Mouse (Mus musculus): ENCODE measurements around the gene Fbxl19. TPM values are rescaled to one million over a fixed set of nuclear protein-coding genes. Genes with fewer than 3 reads are reported as not detected.

Gene Fbxl19
- polyA plus RNA-seq, 1 experiment from 2014 or later: 10.5 TPM

DNA sequence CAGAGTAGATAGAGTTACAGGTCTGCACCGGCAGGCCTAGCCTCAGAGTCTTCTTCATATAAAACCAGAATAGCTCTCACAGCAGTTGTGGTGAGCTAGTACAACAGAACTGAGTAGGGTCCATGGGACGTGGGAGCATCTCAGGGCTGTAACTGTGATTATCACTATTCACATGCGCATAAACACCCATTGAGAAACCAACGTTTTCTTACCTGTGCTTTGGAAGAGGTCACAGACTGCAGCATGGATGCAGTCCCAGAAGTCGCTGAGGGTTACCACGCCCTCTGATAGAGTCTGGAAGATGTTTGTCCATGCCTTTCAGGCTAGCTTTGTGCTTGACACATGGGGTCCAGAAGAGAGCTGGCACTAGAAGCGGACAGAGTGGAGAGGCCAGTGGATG is 9.4 kb downstream of the Fbxl19 start:
- no peak overlapping the region for H3K9ac ChIP-seq (replicated peaks)
- no peak for ATAC-seq (ENCODE audit: insufficient number of reproducible peaks, insufficient read depth, low FRiP score, low TSS enrichment, low read depth)
- no peaks in the 10 kb centered on the region for H3K9me3 ChIP-seq
- H3K4me3 ChIP-seq (replicated peaks): no peak overlapping the region
- no peaks in the 10 kb centered on the region for H3K27me3 ChIP-seq
- peaks cover 12% of the 10 kb centered on the region for H3K4me1 ChIP-seq (replicated peaks)
- WGBS: 90% methylated on average over 7 of the region's 7 CpGs
- peaks cover 100% of the 10 kb centered on the region for H3K36me3 ChIP-seq
- H3K4me2 ChIP-seq: no peak overlapping the region
- no peak overlapping the region for H3K27ac ChIP-seq

GRCm38 (mm10) chr7:127759716-127760115 is 15.4 kb downstream of the Fbxl19 start:
- Histone ChIP-seq H3K9ac (replicated peaks) (no peak overlapping the region), H3K27ac (0 out of 2 replicates have a peak overlapping the region, but pooled peaks have one; percentile 56)

GRCm38 (mm10) chr7:127760478-127760877 is 16.1 kb downstream of the Fbxl19 start:
- no peak overlapping the region for H3K9ac ChIP-seq (replicated peaks)
- peaks cover 96% of the 10 kb centered on the region for H3K36me3 ChIP-seq
- 76% methylated on average over 3 of the region's 3 CpGs for WGBS
- no peak overlapping the region for H3K4me2 ChIP-seq
- H3K27ac ChIP-seq: no peak overlapping the region
- no peaks in the 10 kb centered on the region for H3K27me3 ChIP-seq
- H3K9me3 ChIP-seq: no peaks in the 10 kb centered on the region
- no peak overlapping the region for H3K4me3 ChIP-seq (replicated peaks)
- H3K4me1 ChIP-seq (replicated peaks): peaks cover 23% of the 10 kb centered on the region
- no peak for ATAC-seq (ENCODE audit: insufficient number of reproducible peaks, insufficient read depth, low FRiP score, low TSS enrichment, low read depth)

More at GRCm38 (mm10) chr7:127759716-127760115, 15.4 kb downstream of the Fbxl19 start:
- H3K4me3 ChIP-seq (replicated peaks): no peak overlapping the region
- H3K27me3 ChIP-seq: no peaks in the 10 kb centered on the region
- H3K4me2 ChIP-seq: no peak overlapping the region
- no peaks in the 10 kb centered on the region for H3K9me3 ChIP-seq
- WGBS: 23% methylated on average over 6 of the region's 6 CpGs
- ATAC-seq (ENCODE audit: insufficient number of reproducible peaks, insufficient read depth, low FRiP score, low TSS enrichment, low read depth): no peak
- peaks cover 96% of the 10 kb centered on the region for H3K36me3 ChIP-seq
- H3K4me1 ChIP-seq (replicated peaks): peaks cover 23% of the 10 kb centered on the region

GRCm38 (mm10) chr7:127761026-127761425 is 16.7 kb downstream of the Fbxl19 start:
- 50% methylated on average over 7 of the region's 7 CpGs for WGBS
- H3K4me1 ChIP-seq (replicated peaks): peaks cover 20% of the 10 kb centered on the region
- H3K4me2 ChIP-seq: no peak overlapping the region
- no peak overlapping the region for H3K27ac ChIP-seq
- H3K9me3 ChIP-seq: no peaks in the 10 kb centered on the region
- H3K27me3 ChIP-seq: no peaks in the 10 kb centered on the region
- H3K36me3 ChIP-seq: peaks cover 96% of the 10 kb centered on the region
- H3K9ac ChIP-seq (replicated peaks): no peak overlapping the region
- no peak; the same call in 1 of the 2 replicates for ATAC-seq (ENCODE audit: insufficient number of reproducible peaks, insufficient read depth, low FRiP score, low TSS enrichment, low read depth)
- H3K4me3 ChIP-seq (replicated peaks): no peak overlapping the region

DNA sequence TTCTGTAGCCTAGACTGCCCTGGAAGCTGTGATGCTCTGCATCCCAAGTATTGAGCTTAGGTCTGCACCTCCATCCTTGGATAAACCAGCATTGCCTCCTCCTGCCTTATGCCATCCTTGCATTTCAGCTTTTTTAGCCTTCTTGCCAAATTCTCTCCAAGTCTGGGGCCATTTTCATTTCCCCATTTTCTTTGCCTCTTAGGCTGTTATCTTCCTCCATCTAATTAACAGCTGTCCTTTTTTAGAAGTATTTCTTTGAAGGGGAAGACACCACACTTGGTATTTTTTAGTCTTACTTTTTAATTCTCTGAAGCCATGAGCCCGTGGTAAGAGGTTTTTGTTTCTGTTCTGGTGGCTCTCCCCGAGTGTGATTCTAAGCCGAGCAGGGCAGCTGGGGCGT is 19.3 kb downstream of the Fbxl19 start:
- no peak overlapping the region for H3K4me3 ChIP-seq (replicated peaks)
- H3K9me3 ChIP-seq: no peaks in the 10 kb centered on the region
- peaks cover 19% of the 10 kb centered on the region for H3K4me1 ChIP-seq (replicated peaks)
- H3K27ac ChIP-seq: no peak overlapping the region
- ATAC-seq (ENCODE audit: insufficient number of reproducible peaks, insufficient read depth, low FRiP score, low TSS enrichment, low read depth): no peak
- H3K36me3 ChIP-seq: peaks cover 95% of the 10 kb centered on the region
- no peaks in the 10 kb centered on the region for H3K27me3 ChIP-seq
- H3K4me2 ChIP-seq: no peak overlapping the region
- no peak overlapping the region for H3K9ac ChIP-seq (replicated peaks)
- WGBS: 91% methylated on average over 4 of the region's 4 CpGs

DNA sequence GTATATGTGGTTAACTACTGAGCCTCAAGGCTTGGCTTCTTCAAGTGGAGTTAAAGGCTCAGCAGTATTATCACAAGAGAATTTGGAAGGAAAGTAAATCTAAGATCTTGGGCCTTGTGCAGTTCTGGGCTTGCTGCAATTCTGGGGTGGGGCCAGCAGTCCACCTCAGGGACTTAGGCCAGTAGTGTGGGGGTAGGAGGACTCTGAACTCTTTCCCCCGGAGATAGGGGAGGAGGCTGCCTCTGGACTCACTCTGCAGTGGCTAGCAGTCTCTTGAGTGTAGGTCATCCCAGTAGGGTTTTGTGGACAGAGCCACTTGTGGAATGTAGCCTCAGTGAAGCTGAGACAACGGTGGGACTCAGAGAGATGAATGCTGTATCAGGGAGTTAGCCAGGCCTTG is 21.4 kb downstream of the Fbxl19 start:
- Histone ChIP-seq H3K27me3 (no peaks in the 10 kb centered on the region), H3K9me3 (no peaks in the 10 kb centered on the region), H3K27ac (no peak overlapping the region), H3K4me1 (replicated peaks) (peaks cover 23% of the 10 kb centered on the region), H3K4me2 (no peak overlapping the region), H3K4me3 (replicated peaks) (no peak overlapping the region), H3K36me3 (peaks cover 74% of the 10 kb centered on the region), H3K9ac (replicated peaks) (no peak overlapping the region)
- 92% methylated on average over 2 of the region's 2 CpGs for WGBS
- ATAC-seq (ENCODE audit: insufficient number of reproducible peaks, insufficient read depth, low FRiP score, low TSS enrichment, low read depth): no peak

- Histone ChIP-seq H3K27me3 (no peaks in the 10 kb centered on the region), H3K9me3 (no peaks in the 10 kb centered on the region), H3K27ac (peak overlapping the region; percentile 96; the same call in 1 of the 2 replicates), H3K36me3 (peaks cover 62% of the 10 kb centered on the region), H3K9ac (replicated peaks) (no peak overlapping the region), H3K4me2 (no peak overlapping the region), H3K4me3 (replicated peaks) (no peak overlapping the region), H3K4me1 (replicated peaks) (peaks cover 29% of the 10 kb centered on the region)
- no peak for ATAC-seq (ENCODE audit: insufficient number of reproducible peaks, insufficient read depth, low FRiP score, low TSS enrichment, low read depth)
- 81% methylated on average over 17 of the region's 17 CpGs for WGBS
Measured at GRCm38 (mm10) chr7:127766851-127767609, 22.7 kb downstream of the Fbxl19 start.

- WGBS: 93% methylated on average over 19 of the region's 19 CpGs
- no peaks in the 10 kb centered on the region for H3K9me3 ChIP-seq
- no peak for ATAC-seq (ENCODE audit: insufficient number of reproducible peaks, insufficient read depth, low FRiP score, low TSS enrichment, low read depth)
- H3K27ac ChIP-seq: peak overlapping the region; percentile 96; the same call in 1 of the 2 replicates
- no peaks in the 10 kb centered on the region for H3K27me3 ChIP-seq
- no peak overlapping the region for H3K9ac ChIP-seq (replicated peaks)
- peaks cover 56% of the 10 kb centered on the region for H3K36me3 ChIP-seq
- H3K4me3 ChIP-seq (replicated peaks): no peak overlapping the region
- no peak overlapping the region for H3K4me2 ChIP-seq
- H3K4me1 ChIP-seq (replicated peaks): peaks cover 29% of the 10 kb centered on the region
Measured at GRCm38 (mm10) chr7:127767671-127768345, 23.5 kb downstream of the Fbxl19 start.

GRCm38 (mm10) chr7:127768346-127768996 is 24.1 kb downstream of the Fbxl19 start:
- peak; percentile 3 for ATAC-seq (ENCODE audit: insufficient number of reproducible peaks, insufficient read depth, low FRiP score, low TSS enrichment, low read depth)
- WGBS: 52% methylated on average over 13 of the region's 13 CpGs
- H3K27me3 ChIP-seq: no peaks in the 10 kb centered on the region
- H3K27ac ChIP-seq: peak overlapping the region; percentile 96
- H3K4me1 ChIP-seq (replicated peaks): peaks cover 29% of the 10 kb centered on the region
- peaks cover 51% of the 10 kb centered on the region for H3K36me3 ChIP-seq
- H3K9ac ChIP-seq (replicated peaks): no peak overlapping the region
- no peaks in the 10 kb centered on the region for H3K9me3 ChIP-seq
- peak overlapping the region; percentile 67; the same call in 1 of the 2 replicates for H3K4me3 ChIP-seq (replicated peaks)
- peak overlapping the region; percentile 92 for H3K4me2 ChIP-seq

DNA sequence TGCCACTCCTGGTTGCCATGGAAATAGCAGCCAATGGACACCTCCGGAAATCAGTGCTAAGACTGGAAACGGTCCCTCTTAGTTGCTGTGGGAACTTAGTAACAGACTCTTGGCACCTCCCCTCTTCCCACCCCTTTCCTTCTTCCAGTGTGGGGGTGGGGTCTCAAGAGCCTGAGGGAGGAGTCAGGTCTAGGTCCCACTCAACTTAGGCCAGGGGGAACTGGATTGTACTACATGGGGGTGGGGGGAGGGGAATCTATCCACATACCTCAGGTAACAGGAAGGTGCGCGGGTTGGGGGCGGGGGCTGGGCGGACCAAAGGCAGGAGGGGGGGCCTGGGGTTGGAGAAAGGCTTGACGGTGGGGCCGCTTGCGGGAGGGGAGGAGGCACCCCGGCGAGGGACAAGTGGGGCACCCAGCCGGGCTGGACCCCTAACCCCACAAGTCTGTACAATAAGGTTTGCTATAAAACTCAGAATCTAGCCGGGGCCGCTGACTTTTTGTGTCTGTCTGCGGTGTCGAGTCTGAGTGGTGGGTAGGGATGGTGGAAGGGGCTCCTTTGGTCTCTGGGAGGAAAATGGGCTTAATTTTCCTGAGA is 24.8 kb downstream of the Fbxl19 start:
- no peaks in the 10 kb centered on the region for H3K27me3 ChIP-seq
- H3K9me3 ChIP-seq: no peaks in the 10 kb centered on the region
- peak; percentile 87 for ATAC-seq (ENCODE audit: insufficient number of reproducible peaks, insufficient read depth, low FRiP score, low TSS enrichment, low read depth)
- H3K4me1 ChIP-seq (replicated peaks): peaks cover 35% of the 10 kb centered on the region
- peaks cover 45% of the 10 kb centered on the region for H3K36me3 ChIP-seq
- H3K27ac ChIP-seq: peak overlapping the region; percentile 96
- peak overlapping the region; percentile 92 for H3K4me2 ChIP-seq
- peak overlapping the region; percentile 86 for H3K9ac ChIP-seq (replicated peaks)
- under 1% methylated on average over 16 of the region's 16 CpGs for WGBS
- H3K4me3 ChIP-seq (replicated peaks): peak overlapping the region; percentile 67

DNA sequence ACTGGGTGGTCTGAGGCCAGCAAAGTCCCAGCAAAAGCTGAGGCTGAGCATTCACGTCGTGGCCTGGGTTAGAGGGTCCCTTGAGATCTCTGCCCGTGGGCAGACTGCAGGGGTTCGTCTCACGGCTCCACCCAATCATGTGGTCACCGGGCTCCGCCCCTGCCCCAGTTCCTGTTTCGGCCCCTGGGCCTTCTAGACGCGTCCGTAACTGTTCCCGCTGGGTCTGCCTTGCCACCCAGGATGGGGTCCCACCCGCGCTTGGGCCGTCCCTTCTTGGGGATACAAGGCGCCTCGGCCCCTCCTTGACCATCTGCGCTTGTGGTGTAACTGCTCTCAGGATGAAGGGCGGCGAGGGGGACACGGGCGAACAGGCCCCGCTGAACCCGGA is 25.3 kb downstream of the Fbxl19 start, which contains the start of gene Orai3:
Gene Orai3, plus strand, starts transcription at position 165 of the 388 bp plus-strand sequence.
- H3K4me1 ChIP-seq (replicated peaks): peaks cover 36% of the 10 kb centered on the region
- H3K36me3 ChIP-seq: peaks cover 39% of the 10 kb centered on the region
- peak within 1 kb of the TSS; percentile 96 for H3K27ac ChIP-seq
- peak within 1 kb of the TSS; percentile 92 for H3K4me2 ChIP-seq
- peak; percentile 63 for ATAC-seq (ENCODE audit: insufficient number of reproducible peaks, insufficient read depth, low FRiP score, low TSS enrichment, low read depth)
- peak within 1 kb of the TSS; percentile 67 for H3K4me3 ChIP-seq (replicated peaks)
- peak within 1 kb of the TSS; percentile 86 for H3K9ac ChIP-seq (replicated peaks)
- under 1% methylated on average over 24 of the region's 24 CpGs for WGBS
- H3K9me3 ChIP-seq: no peaks in the 10 kb centered on the region
- no peaks in the 10 kb centered on the region for H3K27me3 ChIP-seq

All from limb, embryonic 12.5 days (tissue).